Mouse (Mus musculus): ENCODE measurements around the gene Vmn2r25. TPM values are rescaled to one million over a fixed set of nuclear protein-coding genes. Genes with fewer than 3 reads are reported as not detected.

Gene Vmn2r25
- polyA plus RNA-seq (2015; fragmentation: Illumina TruSeq; extraction: RNeasy Lipid Tissue Mini Kit (QIAGEN cat#74804); ENCODE audit: insufficient read depth, low replicate concordance) = not detected

GRCm38 (mm10) chr6:123853363-123853762 is at the start of gene Vmn2r25:
Gene Vmn2r25 (minus strand): TSS chr6:123853463.

GRCm38 (mm10) chr6:123778579-123778978 is 74.7 kb downstream of the Vmn2r25 start, which contains the start of gene Vmn2r24:
Gene Vmn2r24 (plus strand): TSS chr6:123778879.

Other genes with a start within 250 kb of the Vmn2r25 start
- gene Vmn2r22, start 202.7 kb downstream of the Vmn2r25 start, polyA plus RNA-seq (2015; fragmentation: Illumina TruSeq; extraction: RNeasy Lipid Tissue Mini Kit (QIAGEN cat#74804); ENCODE audit: insufficient read depth, low replicate concordance) = not detected
- gene Vmn2r23, start 150.8 kb downstream of the Vmn2r25 start, polyA plus RNA-seq (2015; fragmentation: Illumina TruSeq; extraction: RNeasy Lipid Tissue Mini Kit (QIAGEN cat#74804); ENCODE audit: insufficient read depth, low replicate concordance) = not detected
- gene Vmn2r24, start 74.6 kb downstream of the Vmn2r25 start, polyA plus RNA-seq (2015; fragmentation: Illumina TruSeq; extraction: RNeasy Lipid Tissue Mini Kit (QIAGEN cat#74804); ENCODE audit: insufficient read depth, low replicate concordance) = not detected
- gene Vmn2r26, start 171.1 kb upstream of the Vmn2r25 start, polyA plus RNA-seq (2015; fragmentation: Illumina TruSeq; extraction: RNeasy Lipid Tissue Mini Kit (QIAGEN cat#74804); ENCODE audit: insufficient read depth, low replicate concordance) = not detected

Data from spleen, adult 10 weeks (tissue).